11 mouse cellular contexts compared by ENCODE assay signal in genomic region chr12:54198282-54198918, GRCm38 (mm10). TPM values are rescaled to one million over a fixed set of nuclear protein-coding genes. Genes with fewer than 3 reads are reported as not detected.
DNase-seq lines count a peak whose midpoint lies in the region; ATAC-seq and TF ChIP-seq lines count a peak whose summit lies in the region.
"Had no signal": no experiment of that assay in that cellular context is flagged by ENCODE, and none has a peak within 500 bp of the region (broad histone marks: within the 10 kb centered on the region; RNA-seq: fewer than 3 reads in every experiment).

No protein-coding gene starts in this region.

- H3K4me3 ChIP-seq in liver, adult 2 months (ENCODE audit: insufficient read depth, low read depth, low read length): no peak overlapping the region
- H3K4me3 ChIP-seq in liver, embryonic 11.5 days (ENCODE audit: low read depth, low read length): no peak overlapping the region
- H3K4me3 ChIP-seq in forebrain, embryonic 14.5 days (ENCODE audit: low read depth, low read length): no peak overlapping the region
- H3K4me3 ChIP-seq in stomach, embryonic 14.5 days (ENCODE audit: low read depth, low read length): no peak overlapping the region
- H3K4me3 ChIP-seq: limb, embryonic 13.5 days had no signal

- DNase-seq in adrenal gland, postnatal 14 days: peak; percentile 22
- DNase-seq in adrenal gland, adult 2 months: no peak
- DNase-seq in liver, adult 2 months (ENCODE audit: extremely low read depth, low read depth, low spot score): peak; percentile 62
- DNase-seq in liver, embryonic 11.5 days (ENCODE audit: low spot score): no peak
- no peak for DNase-seq in forebrain, embryonic 14.5 days (ENCODE audit: low spot score)
- no peak for DNase-seq in spleen, postnatal 14 days (ENCODE audit: low spot score in 2 of 2)
- no peak for DNase-seq in left cerebral cortex, adult 9 months (ENCODE audit: low spot score in 2 of 2)
- DNase-seq: B cell, adult 2 months; gastrocnemius, postnatal 14 days had no signal

- peaks cover 8% of the 10 kb centered on the region for H3K4me1 ChIP-seq in liver, adult 2 months (ENCODE audit: control insufficient read depth, insufficient read depth, low read length)
- peaks cover 14% of the 10 kb centered on the region for H3K4me1 ChIP-seq in liver, embryonic 11.5 days (replicated peaks; ENCODE audit: control insufficient read depth, insufficient read depth, low read length)
- peaks cover 38% of the 10 kb centered on the region for H3K4me1 ChIP-seq in forebrain, embryonic 14.5 days (ENCODE audit: control insufficient read depth, insufficient read depth, low read length)
- H3K4me1 ChIP-seq in stomach, embryonic 14.5 days (ENCODE audit: control insufficient read depth, insufficient read depth, low read length): peaks cover 19% of the 10 kb centered on the region

- ATAC-seq in liver, embryonic 11.5 days (replicated peaks; ENCODE audit: low FRiP score): no peak
- no peak for ATAC-seq in forebrain, embryonic 14.5 days
- ATAC-seq in stomach, embryonic 14.5 days (ENCODE audit: insufficient number of reproducible peaks, insufficient read depth, low FRiP score, low read depth): no peak

- H3K79me2 ChIP-seq in liver, adult 2 months (ENCODE audit: control insufficient read depth, insufficient read depth, low read length): peaks cover 12% of the 10 kb centered on the region; the same call in 1 of the 2 replicates

- H3K36me3 ChIP-seq in liver, adult 2 months (ENCODE audit: control insufficient read depth, insufficient read depth, low read length): no peaks in the 10 kb centered on the region
- H3K36me3 ChIP-seq in liver, embryonic 11.5 days (ENCODE audit: control insufficient read depth, insufficient read depth, low read length): no peaks in the 10 kb centered on the region
- H3K36me3 ChIP-seq in forebrain, embryonic 14.5 days (ENCODE audit: control insufficient read depth, insufficient read depth, low read length): no peaks in the 10 kb centered on the region
- no peaks in the 10 kb centered on the region for H3K36me3 ChIP-seq in stomach, embryonic 14.5 days (ENCODE audit: control insufficient read depth, insufficient read depth, low read length)
- H3K36me3 ChIP-seq: limb, embryonic 13.5 days had no signal

- WGBS in liver, adult 2 months: 52% methylated on average over 4 of the region's 4 CpGs
- 75% methylated on average over 4 of the region's 4 CpGs for WGBS in liver, embryonic 11.5 days
- 94% methylated on average over 4 of the region's 4 CpGs for WGBS in forebrain, embryonic 14.5 days
- WGBS in stomach, embryonic 14.5 days: 84% methylated on average over 4 of the region's 4 CpGs

- H3K27me3 ChIP-seq in liver, adult 2 months (ENCODE audit: control insufficient read depth, insufficient read depth, low read length): no peaks in the 10 kb centered on the region
- H3K27me3 ChIP-seq in liver, embryonic 11.5 days (replicated peaks; ENCODE audit: control insufficient read depth, insufficient read depth, low read length): peaks cover 7% of the 10 kb centered on the region; the same call in 1 of the 2 replicates
- H3K27me3 ChIP-seq in forebrain, embryonic 14.5 days (replicated peaks; ENCODE audit: control insufficient read depth, insufficient read depth, low read length): no peaks in the 10 kb centered on the region
- no peaks in the 10 kb centered on the region for H3K27me3 ChIP-seq in stomach, embryonic 14.5 days (ENCODE audit: control insufficient read depth, insufficient read depth, low read length)

- no peak for TF ChIP-seq POLR2A in liver, adult 2 months (IDR thresholded peaks at IDR 0.05; ENCODE audit: extremely low read depth, insufficient read depth, low read length)

- TF ChIP-seq CTCF in liver, adult 2 months (IDR thresholded peaks at IDR 0.05; ENCODE audit: low read depth, low read length): no peak

- H3K27ac ChIP-seq in liver, adult 2 months (replicated peaks; ENCODE audit: insufficient read depth, low read depth, low read length): peak overlapping the region; percentile 4; the same call in 1 of the 2 replicates
- no peak overlapping the region for H3K27ac ChIP-seq in liver, embryonic 11.5 days (ENCODE audit: low read depth, low read length)
- peak overlapping the region; percentile 33; the same call in 1 of the 2 replicates for H3K27ac ChIP-seq in forebrain, embryonic 14.5 days (ENCODE audit: low read depth, low read length)
- H3K27ac ChIP-seq in stomach, embryonic 14.5 days (ENCODE audit: low read length): no peak overlapping the region
- H3K27ac ChIP-seq: limb, embryonic 13.5 days had no signal

- H3K9me3 ChIP-seq in liver, embryonic 11.5 days (ENCODE audit: control insufficient read depth, low read length): no peaks in the 10 kb centered on the region
- no peaks in the 10 kb centered on the region for H3K9me3 ChIP-seq in forebrain, embryonic 14.5 days (replicated peaks; ENCODE audit: control insufficient read depth, low read length)
- no peaks in the 10 kb centered on the region for H3K9me3 ChIP-seq in stomach, embryonic 14.5 days (ENCODE audit: control insufficient read depth, low read depth, low read length)
- H3K9me3 ChIP-seq: limb, embryonic 13.5 days had no signal

- no peak overlapping the region for H3K9ac ChIP-seq in liver, adult 2 months (ENCODE audit: low read depth, low read length)
- H3K9ac ChIP-seq in liver, embryonic 11.5 days (ENCODE audit: low read depth, low read length): no peak overlapping the region
- no peak overlapping the region for H3K9ac ChIP-seq in forebrain, embryonic 14.5 days (ENCODE audit: low read length)
- no peak overlapping the region for H3K9ac ChIP-seq in stomach, embryonic 14.5 days (replicated peaks; ENCODE audit: low read depth, low read length)
- H3K9ac ChIP-seq: limb, embryonic 13.5 days had no signal

- H3K4me2 ChIP-seq in liver, embryonic 11.5 days: no peak overlapping the region
- no peak overlapping the region for H3K4me2 ChIP-seq in forebrain, embryonic 14.5 days (ENCODE audit: low read length)
- H3K4me2 ChIP-seq in stomach, embryonic 14.5 days (replicated peaks; ENCODE audit: low read depth, low read length): peak overlapping the region; percentile 25
- H3K4me2 ChIP-seq: limb, embryonic 13.5 days had no signal

RNA-seq across cellular contexts. Expression of gene Egln3, which starts 5.3 kb away (rescaled TPM):
- 3.0 and 6.6 TPM in 2 replicates for total RNA-seq in adrenal gland, postnatal 14 days (2021)
- total RNA-seq in adrenal gland, adult 2 months (2021): 1 to 10 TPM; 5.2 to 7.9 TPM
- 2.1 and 4.9 TPM in 2 replicates for polyA plus RNA-seq in adrenal gland, adult 2 months (2012; rRNA removed)
- total RNA-seq in liver, adult 2 months (2014; rRNA removed): 7.9 and 8.4 TPM in 2 replicates
- 11.0 and 13.1 TPM in 2 replicates for polyA plus RNA-seq in liver, adult 2 months (2012; rRNA removed)
- 11.6 TPM in 2 replicates for polyA plus RNA-seq in liver, embryonic 11.5 days (2014; fragmentation: Nextera tagmentation; extraction: Ambion mirVana)
- 5.9 and 6.3 TPM in 2 replicates for polyA plus RNA-seq in forebrain, embryonic 14.5 days (2014; fragmentation: Nextera tagmentation; extraction: Ambion mirVana)
- polyA plus RNA-seq in stomach, embryonic 14.5 days (2014; fragmentation: Nextera tagmentation; extraction: Ambion mirVana): 46.7 and 54.2 TPM in 2 replicates

Comparison
In these comparisons a context has a peak if more than half of its experiments do, and no peak if none do; other contexts are left out.
1. DNase-seq: peak in adrenal gland, postnatal 14 days (single experiment) and liver, adult 2 months (single experiment); none in adrenal gland, adult 2 months (single experiment), liver, embryonic 11.5 days (single experiment), forebrain, embryonic 14.5 days (single experiment), spleen, postnatal 14 days (0 of 2) and left cerebral cortex, adult 9 months (0 of 2).
2. H3K27ac ChIP-seq: peak in liver, adult 2 months (single experiment) and forebrain, embryonic 14.5 days (single experiment); none in liver, embryonic 11.5 days (single experiment) and stomach, embryonic 14.5 days (single experiment).